Mouse (Mus musculus) CH12.LX (cell line): ENCODE results near the gene Unk. TPM values are rescaled to one million over a fixed set of nuclear protein-coding genes. Genes with fewer than 3 reads are reported as not detected.
A peak's percentile ranks its signal among the peaks of the same experiment; 100 is the strongest.

Source experiments
- DNase-seq: peaks from one replicate; pipeline ENCODE4 v3.0.0-alpha.2; 2013; ENCODE audit errors: extremely low read depth
- H3K27ac ChIP-seq: 2 replicates; pipeline ENCODE4 v1.5.1; 2012; ENCODE audit warnings: low read depth, mild to moderate bottlenecking, control low read depth, moderate library complexity; ENCODE audit not compliant: insufficient read depth
- H3K27me3 ChIP-seq: replicated peaks from 2 replicates; pipeline ENCODE3; 2012; ENCODE audit warnings: inconsistent platforms
- H3K36me3 ChIP-seq, 2 experiments: replicated peaks in 1 of 2; 2 replicates each; pipeline versions ENCODE3 to v1.6.1; 2012; ENCODE audit warnings: inconsistent platforms in 1 of 2, low read length in 1 of 2, mild to moderate bottlenecking in 1 of 2, mixed read lengths in 1 of 2, moderate library complexity in 1 of 2; ENCODE audit not compliant: control insufficient read depth in 1 of 2, insufficient read depth in 1 of 2
- H3K4me1 ChIP-seq, 2 experiments: 2 replicates each; pipeline ENCODE4 v1.6.1; 2012; ENCODE audit warnings: inconsistent platforms in 1 of 2, moderate library complexity in 1 of 2; ENCODE audit not compliant: insufficient read depth in 2 of 2, control insufficient read depth in 1 of 2
- H3K4me2 ChIP-seq: 2 replicates; pipeline ENCODE4 v1.6.1; 2012; ENCODE audit warnings: low read depth, mild to moderate bottlenecking, control low read depth; ENCODE audit not compliant: poor library complexity, insufficient read depth, severe bottlenecking
- H3K4me3 ChIP-seq, 3 experiments: fragments of 150-350 bp in 1 of 3; sonication (generic) in 1 of 3; replicated peaks in 1 of 3; 2 replicates each; pipeline versions ENCODE3 to v1.5.1; 2011 to 2012; ENCODE audit warnings: low read depth in 2 of 3, low read length in 2 of 3, mild to moderate bottlenecking in 2 of 3, moderate library complexity in 2 of 3, control low read depth in 1 of 3, improper control_type of control experiment in 1 of 3, inconsistent platforms in 1 of 3, mixed read lengths in 1 of 3; ENCODE audit not compliant: poor library complexity in 1 of 3
- H3K79me2 ChIP-seq: replicated peaks from 2 replicates; pipeline ENCODE4 v1.6.1; 2012; ENCODE audit warnings: mild to moderate bottlenecking, moderate library complexity; ENCODE audit not compliant: control insufficient read depth, poor library complexity, insufficient read depth, severe bottlenecking; ENCODE audit errors: extremely low read depth
- H3K9ac ChIP-seq: 2 replicates; pipeline ENCODE4 v1.6.1; 2012; ENCODE audit warnings: low read depth, mild to moderate bottlenecking, control low read depth, moderate library complexity; ENCODE audit not compliant: insufficient read depth
- H3K9me3 ChIP-seq: replicated peaks from 2 replicates; pipeline ENCODE3; 2012; ENCODE audit warnings: low read length, inconsistent platforms, mixed read lengths
- BHLHE40 ChIP-seq: IDR thresholded peaks from 2 replicates; pipeline ENCODE4 v1.6.1; 2011; ENCODE audit warnings: mild to moderate bottlenecking, low read depth, low read length, improper control_type of control experiment
- CHD2 ChIP-seq: IDR thresholded peaks from 2 replicates; pipeline ENCODE4 v1.6.1; 2011; ENCODE audit warnings: low read length, improper control_type of control experiment
- CTCF ChIP-seq, 2 experiments: IDR thresholded peaks in 1 of 2; conservative IDR thresholded peaks in 1 of 2; 2 replicates each; pipeline ENCODE4 v1.5.1; 2011 to 2012; ENCODE audit warnings: low read depth in 2 of 2, low read length in 2 of 2, improper control_type of control experiment in 1 of 2, inconsistent platforms in 1 of 2, mild to moderate bottlenecking in 1 of 2, moderate library complexity in 1 of 2
- GABPA ChIP-seq: IDR thresholded peaks from 2 replicates; pipeline ENCODE4 v1.6.1; 2012; ENCODE audit warnings: low read depth, low read length, improper control_type of control experiment, inconsistent platforms; ENCODE audit not compliant: insufficient replicate concordance
- KAT2A ChIP-seq: IDR thresholded peaks from 2 replicates; pipeline ENCODE4 v1.6.1; 2012; ENCODE audit warnings: low read length, improper control_type of control experiment, inconsistent platforms; ENCODE audit not compliant: insufficient replicate concordance
- MAFK ChIP-seq: IDR thresholded peaks from 2 replicates; pipeline ENCODE4 v1.6.1; 2011; ENCODE audit warnings: low read length, improper control_type of control experiment; ENCODE audit not compliant: insufficient replicate concordance
- MAZ ChIP-seq: IDR thresholded peaks from 2 replicates; pipeline ENCODE4 v1.6.1; 2012; ENCODE audit warnings: low read depth, mild to moderate bottlenecking, inconsistent platforms, low read length, improper control_type of control experiment, moderate library complexity
- MEF2A ChIP-seq: IDR thresholded peaks from 2 replicates; pipeline ENCODE4 v1.6.1; 2014; ENCODE audit warnings: low read depth, mild to moderate bottlenecking, inconsistent platforms, low read length, improper control_type of control experiment, borderline replicate concordance
- MXI1 ChIP-seq: IDR thresholded peaks from 2 replicates; pipeline ENCODE4 v1.6.1; 2011; ENCODE audit warnings: mild to moderate bottlenecking, low read depth, low read length, improper control_type of control experiment
- MYC ChIP-seq: IDR thresholded peaks from 2 replicates; pipeline ENCODE4 v1.6.1; 2011; ENCODE audit warnings: low read depth, mild to moderate bottlenecking, improper control_type of control experiment, low read length
- NRF1 ChIP-seq: IDR thresholded peaks from 2 replicates; pipeline ENCODE4 v1.6.1; 2014; ENCODE audit warnings: low read depth, mild to moderate bottlenecking, inconsistent platforms, low read length, improper control_type of control experiment, moderate library complexity
- PAX5 ChIP-seq: IDR thresholded peaks from 2 replicates; pipeline ENCODE4 v1.6.1; 2012; ENCODE audit warnings: low read length, inconsistent platforms, mixed read lengths
- POLR2A ChIP-seq: IDR thresholded peaks from 2 replicates; pipeline ENCODE4 v1.6.1; 2011; ENCODE audit warnings: low read depth, mild to moderate bottlenecking, improper control_type of control experiment, low read length
- RAD21 ChIP-seq: IDR thresholded peaks from 2 replicates; pipeline ENCODE4 v1.6.1; 2011; ENCODE audit warnings: low read depth, mild to moderate bottlenecking, low read length, improper control_type of control experiment, moderate library complexity
- RCOR1 ChIP-seq: conservative IDR thresholded peaks from 2 replicates; pipeline ENCODE4 v1.6.1; 2012; ENCODE audit warnings: low read depth, mild to moderate bottlenecking, inconsistent platforms, low read length, improper control_type of control experiment
- SIN3A ChIP-seq: IDR thresholded peaks from 2 replicates; pipeline ENCODE4 v1.6.1; 2012; ENCODE audit warnings: low read length, improper control_type of control experiment, inconsistent platforms
- SMC3 ChIP-seq: IDR thresholded peaks from 2 replicates; pipeline ENCODE4 v1.6.1; 2011; ENCODE audit warnings: low read depth, low read length, improper control_type of control experiment
- UBTF ChIP-seq: IDR thresholded peaks from 2 replicates; pipeline ENCODE4 v1.6.1; 2012; ENCODE audit warnings: low read depth, mild to moderate bottlenecking, inconsistent platforms, low read length, improper control_type of control experiment, moderate library complexity
- USF2 ChIP-seq: conservative IDR thresholded peaks from 2 replicates; pipeline ENCODE4 v1.6.1; 2011; ENCODE audit warnings: low read depth, low read length, improper control_type of control experiment
- ZMIZ1 ChIP-seq: IDR thresholded peaks from 2 replicates; pipeline ENCODE4 v1.6.1; 2012; ENCODE audit warnings: low read depth, mild to moderate bottlenecking, inconsistent platforms, low read length, improper control_type of control experiment
- dilution Hi-C: fragments of 300-500 bp; cut with MboI; formaldehyde crosslinking; loops from 2 replicates; pipeline ENCODE4 v1.14.3; 2020; ENCODE audit warnings: low sequenced_read_pairs; ENCODE audit not compliant: extremely low pct_unique_long_range_greater_than_20kb, extremely low pct_ligation_motif_present
- in situ Hi-C: fragments of 300-500 bp; cut with MboI; formaldehyde crosslinking; loops from 3 replicates; pipeline ENCODE4 v1.14.3; 2019; ENCODE audit warnings: low sequenced_read_pairs, low pct_ligation_motif_present, low pct_unique_long_range_greater_than_20kb, mixed read lengths
- polyA plus RNA-seq: library from polyadenylated mRNA; unstranded; fragments of >175 nt; gene quantifications from 2 replicates; pipeline ENCODE4 v1.2.1, GENCODE M21; 2012; ENCODE audit warnings: low read depth; ENCODE audit not compliant: insufficient read length
- total RNA-seq, 2 experiments: library from RNA; depleted of rRNA; stranded (reverse); fragments of 300-350 nt in 1 of 2; fragments of >200 nt in 1 of 2; gene quantifications; 2 replicates each; pipeline ENCODE4 v1.2.3; 2012 to 2014

Unk gene
- total and polyA plus RNA-seq, 3 experiments: 20.9 to 35.0 (median 24.7) TPM

- no peak overlapping the region for H3K4me3 ChIP-seq
- in situ Hi-C loops (no loop called here), dilution Hi-C loops (no loop called here)
- H3K4me2 ChIP-seq: no peak overlapping the region
- H3K79me2 ChIP-seq: peaks cover 42% of the 10 kb centered on the region
- DNase-seq: no peak
- peaks cover 7% of the 10 kb centered on the region for H3K9me3 ChIP-seq
- no peak overlapping the region for H3K9ac ChIP-seq
- peaks cover 54 to 84% of the 10 kb centered on the region in 2 experiments for H3K36me3 ChIP-seq
- no peak overlapping the region for H3K27ac ChIP-seq
- H3K4me1 ChIP-seq: no peaks in the 10 kb centered on the region
- TF ChIP-seq MAFK (no peak), RAD21 (no peak), SMC3 (no peak), UBTF (no peak), CTCF (conservative IDR thresholded peaks at IDR 0.05 in 1 of 2, IDR thresholded peaks at IDR 0.05 in 1 of 2; ENCODE audit: low read depth in 2 of 2, low read length in 2 of 2) (peak in 1 of 2 experiments; percentile 11; a peak in 1 of 4 replicates), SIN3A (no peak), MAZ (no peak)
- no peaks in the 10 kb centered on the region for H3K27me3 ChIP-seq
Measured at GRCm38 (mm10) chr11:116041833-116042232, 11.7 kb downstream of the Unk start.

- Histone ChIP-seq H3K4me1 (no peaks in the 10 kb centered on the region), H3K36me3 (peaks cover 61 to 85% of the 10 kb centered on the region in 2 experiments), H3K4me3 (no peak overlapping the region), H3K9me3 (peaks cover 7% of the 10 kb centered on the region), H3K9ac (no peak overlapping the region), H3K27ac (no peak overlapping the region), H3K4me2 (no peak overlapping the region), H3K79me2 (peaks cover 35% of the 10 kb centered on the region), H3K27me3 (no peaks in the 10 kb centered on the region)
- dilution Hi-C loops (no loop called here), in situ Hi-C loops (no loop called here)
- no peak for DNase-seq
- TF ChIP-seq MYC (no peak), PAX5 (no peak), RCOR1 (no peak), SMC3 (no peak), BHLHE40 (no peak), RAD21 (no peak), CHD2 (no peak), POLR2A (no peak)
Measured at GRCm38 (mm10) chr11:116042372-116043138, 12.4 kb downstream of the Unk start.

- in situ Hi-C loops: no loop called here
- H3K27ac ChIP-seq: no peak overlapping the region
- no peak for DNase-seq
Measured at GRCm38 (mm10) chr11:116043286-116043685, 13.2 kb downstream of the Unk start.

More at GRCm38 (mm10) chr11:116043286-116043685, 13.2 kb downstream of the Unk start:
- Histone ChIP-seq H3K9me3 (peaks cover 7% of the 10 kb centered on the region), H3K9ac (no peak overlapping the region), H3K4me3 (no peak overlapping the region), H3K27me3 (no peaks in the 10 kb centered on the region), H3K4me1 (no peaks in the 10 kb centered on the region), H3K36me3 (peaks cover 62 to 85% of the 10 kb centered on the region in 2 experiments), H3K4me2 (no peak overlapping the region), H3K79me2 (peaks cover 28% of the 10 kb centered on the region)
- TF ChIP-seq GABPA: no peak
- TF ChIP-seq BHLHE40: no peak
- TF ChIP-seq ZMIZ1: no peak
- no peak for TF ChIP-seq POLR2A
- TF ChIP-seq MXI1: no peak
- no peak for TF ChIP-seq USF2
- no peak for TF ChIP-seq NRF1
- TF ChIP-seq PAX5: no peak
- TF ChIP-seq MEF2A: no peak
- TF ChIP-seq KAT2A: no peak
- TF ChIP-seq CTCF (conservative IDR thresholded peaks at IDR 0.05 in 1 of 2, IDR thresholded peaks at IDR 0.05 in 1 of 2; ENCODE audit: low read depth in 2 of 2, low read length in 2 of 2): no peak
- TF ChIP-seq SMC3: no peak
- TF ChIP-seq SIN3A: no peak
- dilution Hi-C loops: no loop called here
